Mouse (Mus musculus) left cerebral cortex, postnatal 36 days (tissue): ENCODE data around the gene Fam149b. TPM values are rescaled to one million over a fixed set of nuclear protein-coding genes. Genes with fewer than 3 reads are reported as not detected.

Experiments used
- DNase-seq, 2 experiments: peaks; one replicate each; pipeline ENCODE4 v3.0.0; 2021 to 2022; ENCODE audit warnings: low spot score in 2 of 2, mixed read lengths in 1 of 2
- intact Hi-C: fragments of 180-260 bp; cut with DNase I; formaldehyde crosslinking; loops from one replicate; pipeline ENCODE4 v1.15.1; 2025
- total RNA-seq, 2 experiments: library from RNA; stranded (reverse); gene quantifications; 2 replicates each; pipeline ENCODE4 v1.2.3; 2021

The Fam149b gene
- total RNA-seq, 2 experiments from 2014 or later, result 46.1 to 56.2 TPM

DNA sequence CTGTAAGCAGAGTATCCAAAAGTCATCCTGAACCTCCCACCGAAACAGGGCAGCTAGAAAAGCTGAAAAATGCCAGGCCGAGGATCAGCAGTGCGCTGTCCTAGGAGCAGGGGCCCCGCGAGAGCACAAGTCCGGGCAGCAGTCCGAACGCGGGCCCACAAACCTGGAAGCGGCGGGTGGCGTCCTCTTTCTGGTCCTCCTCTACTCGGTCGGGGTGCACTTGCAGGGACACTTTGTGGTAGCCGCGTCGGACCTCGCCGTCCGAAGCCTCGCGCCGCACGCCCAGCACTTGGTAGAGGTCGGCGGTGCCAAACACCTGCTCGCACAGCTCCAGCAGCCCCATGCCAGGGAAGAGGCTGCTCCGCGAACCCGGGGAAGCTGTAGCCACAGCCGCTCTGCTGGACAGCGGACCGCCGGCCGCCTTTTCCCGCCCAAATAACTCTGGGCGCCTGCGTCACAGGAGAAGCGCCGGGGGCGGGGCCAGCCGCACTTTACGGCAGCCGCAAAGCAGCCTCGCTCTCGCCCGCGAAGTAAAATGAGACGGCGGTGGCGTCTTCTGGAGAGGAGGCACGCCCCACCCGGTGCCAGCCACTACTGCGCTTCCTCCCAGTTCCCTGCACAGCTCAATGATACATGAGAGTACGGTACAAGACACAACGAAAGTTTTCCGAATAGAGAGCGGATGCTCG lies 40.6 kb downstream of the Fam149b start, which contains the start of gene Dnajc9:
Gene Dnajc9, minus strand, starts transcription at position 470 of the 689 bp plus-strand sequence.
- intact Hi-C loops, result no loop called here

DNA sequence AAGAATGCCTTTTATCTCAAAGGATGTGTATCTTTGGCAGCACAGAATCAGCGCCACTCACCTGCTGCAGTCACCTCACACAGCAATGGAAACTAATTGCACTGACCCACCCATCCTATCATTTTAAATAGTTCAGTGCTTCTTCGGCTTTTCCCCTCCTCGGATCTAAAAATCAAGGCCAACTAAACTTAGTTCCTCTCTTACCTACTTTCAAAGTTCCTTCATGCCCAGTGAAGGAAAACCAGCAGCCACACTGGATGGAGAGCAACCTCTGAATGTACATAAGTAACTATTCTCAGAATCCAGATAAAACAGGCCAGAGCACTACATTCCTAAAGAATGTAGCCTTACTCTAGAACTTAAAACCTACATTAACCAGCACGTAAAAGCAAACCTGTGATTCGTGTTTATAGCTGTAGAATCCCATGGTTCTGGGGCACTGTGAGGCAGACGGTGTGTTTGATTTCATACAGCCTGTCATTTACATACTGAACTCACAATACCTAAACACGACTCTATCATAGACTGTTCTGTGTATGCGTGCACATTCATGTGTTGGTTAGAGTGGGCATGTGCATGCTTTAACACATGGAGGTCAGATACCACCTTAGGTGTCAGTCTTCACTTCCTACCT lies 41.6 kb downstream of the Fam149b start:
- intact Hi-C loops, result loop anchor here (10.0 kb wide), 2 partner anchors 155 to 275 kb away; partner anchors contain the start of genes Ppp3cb and Synpo2l
- no peak for DNase-seq

More for the DNA sequence above, 40.6 kb downstream of the Fam149b start, which contains the start of gene Dnajc9:
- DNase-seq, result peak; percentile 93 to 94

DNA sequence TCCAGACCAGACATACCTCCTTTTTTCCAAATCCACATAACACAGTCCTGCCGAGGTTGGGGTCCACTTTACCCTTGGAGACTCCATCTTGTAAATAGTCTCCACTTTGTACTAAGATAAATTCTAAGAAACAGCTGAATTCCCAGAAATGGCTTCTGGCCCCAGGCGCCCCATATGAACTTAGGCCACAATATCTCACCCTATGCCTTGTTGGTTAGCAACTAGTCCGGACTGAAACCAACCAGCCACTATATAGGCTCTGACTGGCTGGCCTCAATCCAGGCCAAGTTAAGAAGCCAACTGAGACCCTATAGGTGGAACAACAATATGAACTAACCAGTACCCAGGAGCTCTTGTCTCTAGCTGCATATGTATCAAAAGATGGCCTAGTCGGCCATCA lies 44.4 kb downstream of the Fam149b start:
- DNase-seq, result no peak
- intact Hi-C loops, result loop anchor here (10.0 kb wide), 2 partner anchors 152 to 272 kb away; partner anchors contain the start of genes Ppp3cb and Synpo2l

DNA sequence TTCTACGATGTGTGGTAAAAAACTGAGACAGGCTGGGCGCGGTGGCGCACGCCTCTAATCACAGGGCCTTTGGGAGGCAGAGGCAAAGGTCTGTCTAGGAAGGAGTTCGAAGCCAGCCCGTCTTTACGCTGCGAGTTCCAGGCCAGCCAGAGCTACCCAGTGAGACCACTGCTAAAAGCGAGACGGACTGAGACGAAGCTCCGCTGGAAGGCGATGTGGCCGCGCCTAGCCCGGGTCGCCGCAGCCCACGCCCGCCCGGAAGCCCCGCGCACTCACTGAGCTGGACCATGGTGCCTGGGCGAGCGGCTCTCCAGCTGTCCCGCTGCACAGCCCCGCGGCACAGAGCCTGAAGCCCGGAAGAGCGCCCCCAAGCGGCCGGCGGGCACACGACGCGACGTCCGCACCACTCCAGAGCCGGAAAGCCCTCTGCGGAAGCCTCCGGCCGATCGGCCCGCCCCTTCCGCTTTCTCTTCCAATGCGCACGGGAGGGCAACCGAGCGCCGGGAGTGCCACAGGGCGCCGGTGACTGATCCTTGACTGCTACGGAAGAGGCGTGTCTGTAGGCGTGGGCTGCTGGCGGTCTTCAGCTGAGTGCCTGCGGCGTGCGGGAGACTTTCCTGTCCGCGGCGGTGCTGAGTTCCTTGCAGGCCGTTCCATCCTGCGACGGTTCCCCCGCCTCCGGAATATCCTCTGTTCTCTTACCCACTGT lies 45.4 kb downstream of the Fam149b start, which contains the start of gene Mrps16:
Gene Mrps16, minus strand, starts transcription at position 430 of the 709 bp plus-strand sequence.
- peak; percentile 94 to 95 for DNase-seq
- intact Hi-C loops, result loop anchor here (10.0 kb wide), 2 partner anchors 151 to 271 kb away; partner anchors contain the start of genes Ppp3cb and Synpo2l

DNA sequence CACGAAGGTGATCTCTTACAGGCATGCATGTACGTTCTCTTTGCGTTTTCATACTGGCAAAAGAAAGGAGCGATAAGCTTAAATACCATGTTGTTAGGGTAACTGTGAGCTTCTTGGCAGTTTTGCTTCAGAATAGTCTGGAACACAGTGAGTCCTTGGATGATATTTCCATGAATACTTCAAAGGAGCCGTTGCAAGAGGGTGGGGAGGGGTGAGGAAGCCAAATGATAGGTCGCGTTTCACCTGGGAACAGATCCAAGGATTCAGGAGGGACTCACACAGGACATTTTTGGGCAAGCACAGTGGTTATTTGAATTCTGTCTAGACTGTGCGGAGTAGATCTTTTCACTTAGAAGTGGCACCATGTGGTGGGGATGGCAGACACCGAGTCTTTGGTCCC lies 49.3 kb downstream of the Fam149b start:
- no peak for DNase-seq
- intact Hi-C loops, result loop anchor here (10.0 kb wide), 2 partner anchors 148 to 268 kb away; partner anchors contain the start of genes Ppp3cb and Synpo2l

DNA sequence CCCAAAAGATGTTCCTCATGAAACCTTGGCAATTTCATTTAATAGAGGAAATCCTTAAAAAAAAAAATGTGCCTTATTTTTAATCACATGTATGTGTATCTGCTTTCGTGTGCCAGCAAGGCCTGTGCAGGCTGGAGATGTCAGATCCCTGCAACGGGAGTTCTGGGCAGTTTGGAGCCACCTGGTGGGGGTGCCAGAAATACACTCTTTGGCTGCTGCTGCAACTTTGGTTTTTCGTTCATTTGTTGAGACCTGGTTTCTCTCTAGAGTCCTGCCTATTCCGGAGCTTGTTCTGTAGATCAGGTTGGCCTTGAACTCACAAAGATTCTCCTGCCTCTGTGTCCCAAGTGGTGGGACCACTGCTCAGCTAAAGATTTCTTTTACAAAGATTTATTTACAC lies 50.9 kb downstream of the Fam149b start:
- intact Hi-C loops, result loop anchor here (10.0 kb wide), 2 partner anchors 146 to 266 kb away; partner anchors contain the start of genes Ppp3cb and Synpo2l
- DNase-seq, result no peak

DNA sequence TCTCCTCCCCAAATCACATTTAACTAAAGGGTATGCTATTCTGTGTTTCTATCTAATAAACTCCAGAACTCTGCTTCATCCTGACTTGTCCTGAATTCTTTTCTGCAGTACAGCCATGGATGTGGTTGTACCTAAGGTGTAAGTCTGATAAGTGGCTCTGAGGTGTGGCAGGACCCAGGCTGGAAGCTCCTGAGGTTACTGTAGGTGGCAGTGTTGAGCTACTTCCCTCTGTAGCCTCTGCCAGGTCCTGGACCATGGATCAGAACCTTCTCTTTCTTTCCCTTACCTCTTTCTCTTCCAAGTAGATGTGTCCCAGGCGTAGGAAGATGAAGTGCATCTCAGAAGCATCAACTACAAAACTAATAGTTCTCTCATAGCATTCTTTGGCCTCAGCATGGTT lies 52.1 kb downstream of the Fam149b start:
- intact Hi-C loops, result no loop called here
- no peak for DNase-seq

DNA sequence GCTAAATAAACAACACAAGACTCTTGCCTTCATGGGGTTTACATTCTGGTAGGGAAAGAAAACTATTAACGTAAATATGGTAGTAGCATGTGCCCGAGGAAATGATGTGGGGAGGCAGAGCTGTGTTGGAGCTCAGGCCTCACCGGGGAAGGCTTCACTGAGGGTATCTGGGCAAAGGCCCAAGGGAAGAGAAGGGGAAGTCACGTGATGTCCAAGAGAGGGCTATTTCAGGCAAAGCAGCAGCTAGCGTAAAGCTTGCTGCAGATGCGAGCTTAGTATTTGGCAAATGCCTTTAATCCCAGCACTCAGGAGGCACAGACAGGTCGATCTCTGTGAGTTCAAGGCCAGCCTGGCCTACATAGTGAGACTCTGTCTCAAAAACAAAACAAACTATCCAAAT lies 74.3 kb downstream of the Fam149b start:
- intact Hi-C loops, result no loop called here
- DNase-seq, result no peak

DNA sequence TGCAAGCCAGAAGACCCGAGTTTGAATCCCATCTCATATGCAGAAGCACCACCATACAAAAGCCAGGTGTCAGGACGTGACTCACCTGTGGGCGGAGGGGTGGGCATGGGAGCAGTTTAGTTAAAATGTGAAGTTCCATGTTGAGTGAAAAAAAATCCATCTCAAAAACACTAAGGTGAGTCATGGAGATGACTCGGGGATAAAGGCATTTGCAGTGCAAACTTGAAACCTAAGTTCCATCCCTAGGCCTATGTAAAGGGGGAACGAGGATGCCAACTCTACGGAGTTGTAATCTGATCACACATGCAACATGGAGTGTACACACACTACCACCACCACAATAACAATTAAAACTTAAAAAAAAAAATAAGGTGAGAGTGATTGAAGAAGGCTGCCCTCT lies 75.1 kb downstream of the Fam149b start:
- DNase-seq, result no peak
- intact Hi-C loops, result no loop called here

DNA sequence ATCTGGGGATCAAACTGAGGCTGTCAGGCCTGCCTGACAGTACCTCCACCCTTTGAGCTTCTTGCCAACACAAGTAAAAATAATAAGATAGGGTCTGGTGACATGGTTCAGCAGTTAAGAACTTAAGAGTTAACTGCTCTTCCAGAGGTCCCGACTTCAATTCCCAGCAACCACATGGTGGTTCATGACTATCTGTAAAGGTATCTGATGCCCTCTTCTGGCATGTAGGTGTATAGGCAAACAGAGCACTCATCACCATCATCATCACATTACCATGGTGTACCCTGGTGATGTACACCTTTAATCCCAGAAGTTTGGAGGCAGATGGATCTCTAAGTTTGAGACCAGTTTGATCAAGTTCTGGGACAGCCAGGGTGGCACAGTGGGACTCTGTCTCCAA lies 80.6 kb downstream of the Fam149b start:
- intact Hi-C loops, result no loop called here
- DNase-seq, result no peak

DNA sequence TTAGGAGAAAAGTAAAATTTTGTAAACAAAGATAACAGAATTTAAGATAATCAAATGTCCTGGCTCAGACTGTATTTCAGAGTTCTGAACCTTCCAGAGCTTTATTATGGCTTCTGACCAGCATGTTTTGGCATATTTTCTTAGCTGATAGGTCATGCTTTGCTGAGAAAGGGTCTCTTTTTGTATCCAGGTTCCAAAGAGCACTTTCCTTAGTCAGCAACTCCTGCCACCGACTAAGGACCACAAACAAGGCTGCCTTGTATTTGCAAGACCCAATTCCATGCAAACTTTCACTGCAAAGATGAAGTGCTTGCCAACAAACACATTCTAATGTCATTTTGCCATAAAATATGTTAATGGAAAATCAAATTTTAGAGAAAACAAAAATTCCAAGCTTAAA lies 81.9 kb downstream of the Fam149b start:
- intact Hi-C loops, result no loop called here
- no peak for DNase-seq

DNA sequence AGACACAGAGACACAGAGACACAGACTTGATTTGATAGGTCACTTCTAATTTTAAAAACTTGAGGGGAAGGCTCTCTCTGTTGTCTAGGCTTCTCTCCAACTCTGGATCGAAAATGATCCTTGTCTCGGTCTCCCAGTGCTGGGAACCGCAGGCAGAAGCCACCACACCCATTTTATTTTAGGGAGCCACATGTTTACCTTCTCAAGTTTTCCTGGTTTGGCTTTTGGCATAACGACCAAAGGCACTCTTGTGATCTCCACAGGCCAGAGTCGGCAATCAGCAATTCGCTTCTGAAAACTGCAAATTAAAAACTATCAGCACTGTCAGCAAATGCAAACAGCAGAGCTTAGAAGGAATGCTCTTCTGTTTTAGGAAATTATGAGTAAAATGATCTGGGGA lies 83.8 kb downstream of the Fam149b start:
- intact Hi-C loops, result no loop called here

DNA sequence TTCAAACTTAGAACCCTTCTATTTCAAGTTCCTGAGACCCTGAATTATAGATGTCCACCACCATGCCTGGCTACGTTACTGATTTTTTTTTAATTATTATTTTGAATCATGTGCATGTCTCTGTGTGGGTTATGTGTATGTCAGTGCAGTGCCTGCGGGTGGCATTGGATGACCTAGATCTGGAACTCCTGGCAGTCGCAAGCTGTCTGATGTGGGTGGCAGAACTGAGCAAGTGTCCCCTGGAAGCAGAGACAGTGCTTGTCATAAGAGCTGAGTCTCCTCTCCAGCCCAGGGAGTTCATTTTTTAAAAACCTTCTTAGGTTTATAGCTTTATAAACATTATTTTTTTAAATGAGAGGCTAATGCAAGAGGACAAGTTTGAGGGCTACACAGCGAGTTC lies 84.5 kb downstream of the Fam149b start:
- DNase-seq, result peak; percentile 10 to 11
- intact Hi-C loops, result no loop called here

More for the DNA sequence above, 83.8 kb downstream of the Fam149b start:
- DNase-seq, result no peak

Other genes with a start within 250 kb of the Fam149b start
- 1 to 10 TPM; 4.5 to 5.2 TPM for gene Saysd1, start 209.6 kb upstream of the Fam149b start, total RNA-seq
- under 1 TPM; 0.41 to 0.47 TPM for gene Kcnk5, start 166.4 kb upstream of the Fam149b start, total RNA-seq
- not detected for gene Kcnk16, start 79.0 kb upstream of the Fam149b start, total RNA-seq
- gene Nudt13, start 53.5 kb upstream of the Fam149b start, total RNA-seq, result 10 to 100 TPM; 17.4 to 19.5 TPM
- 10 to 100 TPM; 37.1 to 41.9 TPM for gene Ecd, start within 50 bp of the Fam149b start, total RNA-seq
- 10 to 100 TPM; 24.7 to 25.1 TPM for gene Dnajc9, start 40.7 kb downstream of the Fam149b start, total RNA-seq
- gene Mrps16, start 45.5 kb downstream of the Fam149b start, total RNA-seq, result 10 to 100 TPM; 31.7 to 31.9 TPM
- gene Cfap70, start 104.1 kb downstream of the Fam149b start, total RNA-seq, result 1 to 10 TPM in 1 of 2 experiments, under 1 TPM in 1; 0.57 to 2.6 TPM
- 10 to 100 TPM; 61.6 to 69.9 TPM for gene Anxa7, start 132.0 kb downstream of the Fam149b start, total RNA-seq
- 1 to 10 TPM in 1 of 2 experiments, under 1 TPM in 1; 0.44 to 1.1 TPM for gene Mss51, start 148.7 kb downstream of the Fam149b start, total RNA-seq
- 100 to 1,000 TPM; 270 to 289 TPM for gene Ppp3cb, start 198.4 kb downstream of the Fam149b start, total RNA-seq